Mouse (Mus musculus) bone marrow, adult 2 months (tissue): ENCODE results near the gene Zfp775.

Experiments
- CTCF ChIP-seq: fragments of 200-500 bp; IDR thresholded peaks from 2 replicates; pipeline ENCODE4 v1.5.1; 2011; ENCODE audit warnings: low read length, control low read depth; ENCODE audit not compliant: control insufficient read depth, insufficient read depth
- POLR2A ChIP-seq: fragments of 200-500 bp; IDR thresholded peaks from 2 replicates; pipeline ENCODE4 v1.6.1; 2011; ENCODE audit warnings: low read depth, mild to moderate bottlenecking, control low read depth, low read length, borderline replicate concordance; ENCODE audit not compliant: control insufficient read depth

DNA sequence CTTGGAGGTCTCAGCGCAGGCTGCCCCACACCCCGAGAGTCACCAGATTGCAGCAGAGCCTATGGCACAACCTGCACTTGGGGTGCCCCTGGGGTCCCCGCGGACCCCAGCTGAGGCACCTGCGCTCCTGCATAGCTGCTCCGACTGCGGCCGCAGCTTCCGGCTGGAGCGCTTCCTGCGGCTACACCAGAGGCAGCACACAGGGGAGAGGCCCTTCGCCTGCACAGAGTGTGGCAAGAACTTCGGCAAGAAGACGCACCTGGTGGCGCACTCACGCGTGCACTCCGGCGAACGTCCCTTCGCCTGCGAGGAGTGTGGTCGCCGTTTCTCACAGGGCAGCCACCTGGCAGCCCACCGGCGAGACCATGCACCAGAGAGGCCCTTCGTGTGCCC lies 4.6 kb upstream of the Zfp775 start:
- no peak for TF ChIP-seq CTCF
- no peak for TF ChIP-seq POLR2A
